Mouse (Mus musculus): ENCODE measurements at regions not wholly inside any gene's neighbourhood (a gene's known extent, or its start where the extent isn't known, plus 50 kb on each side); places are given as distances from the start of the nearest gene placed in this dataset.

DNA sequence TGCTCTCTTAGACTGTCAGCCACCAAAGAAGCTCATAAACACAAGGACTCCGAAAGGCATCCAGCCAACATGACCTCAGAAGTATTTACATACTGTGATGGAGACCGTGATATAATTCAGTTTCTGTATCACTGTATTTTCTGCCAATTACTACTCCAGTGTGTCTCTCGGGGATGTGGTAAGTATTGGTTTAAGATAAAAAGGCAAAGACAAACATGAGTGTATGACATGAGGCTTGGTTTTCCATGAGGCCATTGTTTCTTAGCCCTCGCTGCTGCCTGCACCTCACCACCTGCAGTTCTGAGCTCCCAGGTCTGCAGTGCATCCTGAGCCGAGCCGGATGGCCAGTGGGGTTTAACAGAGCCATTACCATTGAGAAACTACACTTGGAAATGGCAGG is 233.9 kb upstream of the Thbs1 start:
- TF ChIP-seq CTCF (IDR thresholded peaks at IDR 0.05; ENCODE audit: extremely low read depth, insufficient read length, insufficient replicate concordance, low read depth, low read length): no peak
- TF ChIP-seq POLR2A (IDR thresholded peaks at IDR 0.05; ENCODE audit: low read depth, low read length): no peak

Data from small intestine, adult 2 months (tissue).